Mouse (Mus musculus): ENCODE measurements around the gene Rufy1.
"Not testable (repeated sequence)": the region's sequence is repeated elsewhere in the genome, so short reads cannot be mapped to it uniquely, and the experiment has no call there.

Gene Rufy1

GRCm38 (mm10) chr11:50430277-50431133 is at the start of gene Rufy1:
TSS of gene Rufy1 (minus strand) at chr11:50431125.
- peak; percentile 87 for DNase-seq (ENCODE audit: low read depth, low spot score)

GRCm38 (mm10) chr11:50478072-50478471 is 47.1 kb upstream of the Rufy1 start:
- no peak for DNase-seq (ENCODE audit: low read depth, low spot score)

- DNase-seq (ENCODE audit: low read depth, low spot score): no peak
Measured at GRCm38 (mm10) chr11:50477486-50478070, 46.7 kb upstream of the Rufy1 start.

GRCm38 (mm10) chr11:50476971-50477370 is 46.0 kb upstream of the Rufy1 start:
- DNase-seq (ENCODE audit: low read depth, low spot score): no peak

DNA sequence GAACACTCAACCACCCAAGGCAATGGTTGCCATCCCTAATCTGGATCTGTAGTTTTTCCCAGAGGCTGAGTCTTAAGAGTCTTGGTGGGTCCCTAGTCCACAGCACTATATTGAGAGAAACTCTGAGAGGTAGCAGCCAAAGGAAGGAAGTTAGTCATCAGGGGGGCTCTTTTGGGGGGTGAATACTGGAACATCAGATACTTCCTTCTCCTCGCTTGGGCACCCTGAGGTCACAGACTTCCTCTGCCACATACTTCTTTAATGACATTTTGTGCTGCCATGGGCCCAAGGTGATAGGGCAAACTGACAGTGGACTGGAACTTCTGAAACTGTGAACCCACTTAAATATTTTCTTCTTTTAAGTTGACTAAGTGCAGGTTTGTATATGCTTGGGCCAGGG is 43.0 kb upstream of the Rufy1 start:
- DNase-seq (ENCODE audit: low read depth, low spot score): no peak

- DNase-seq (ENCODE audit: low read depth, low spot score): no peak
Measured at GRCm38 (mm10) chr11:50472161-50472939, 41.4 kb upstream of the Rufy1 start.

DNA sequence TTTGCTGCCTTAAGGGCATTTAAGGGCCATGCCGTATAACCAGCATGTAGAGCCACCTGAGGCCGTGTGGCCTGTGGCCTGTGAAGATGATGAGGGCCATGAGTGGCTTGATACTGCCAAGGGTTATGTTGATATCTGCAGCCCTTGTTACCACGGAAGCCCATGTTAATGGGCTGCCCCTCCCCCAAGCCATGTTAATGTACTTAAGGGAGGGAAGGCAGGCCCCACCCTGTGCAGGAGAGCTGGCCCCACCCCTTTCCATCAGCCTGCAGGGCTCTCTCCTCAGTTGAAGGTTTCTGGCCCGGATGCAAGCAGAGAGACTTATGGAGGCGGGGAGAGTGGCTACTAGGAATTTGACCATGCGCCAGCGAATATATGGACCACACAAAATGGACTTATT is 30.6 kb upstream of the Rufy1 start:
- no peak for DNase-seq (ENCODE audit: low read depth, low spot score)

GRCm38 (mm10) chr11:50459250-50459649 is 28.3 kb upstream of the Rufy1 start:
- no peak for DNase-seq (ENCODE audit: low read depth, low spot score)

DNA sequence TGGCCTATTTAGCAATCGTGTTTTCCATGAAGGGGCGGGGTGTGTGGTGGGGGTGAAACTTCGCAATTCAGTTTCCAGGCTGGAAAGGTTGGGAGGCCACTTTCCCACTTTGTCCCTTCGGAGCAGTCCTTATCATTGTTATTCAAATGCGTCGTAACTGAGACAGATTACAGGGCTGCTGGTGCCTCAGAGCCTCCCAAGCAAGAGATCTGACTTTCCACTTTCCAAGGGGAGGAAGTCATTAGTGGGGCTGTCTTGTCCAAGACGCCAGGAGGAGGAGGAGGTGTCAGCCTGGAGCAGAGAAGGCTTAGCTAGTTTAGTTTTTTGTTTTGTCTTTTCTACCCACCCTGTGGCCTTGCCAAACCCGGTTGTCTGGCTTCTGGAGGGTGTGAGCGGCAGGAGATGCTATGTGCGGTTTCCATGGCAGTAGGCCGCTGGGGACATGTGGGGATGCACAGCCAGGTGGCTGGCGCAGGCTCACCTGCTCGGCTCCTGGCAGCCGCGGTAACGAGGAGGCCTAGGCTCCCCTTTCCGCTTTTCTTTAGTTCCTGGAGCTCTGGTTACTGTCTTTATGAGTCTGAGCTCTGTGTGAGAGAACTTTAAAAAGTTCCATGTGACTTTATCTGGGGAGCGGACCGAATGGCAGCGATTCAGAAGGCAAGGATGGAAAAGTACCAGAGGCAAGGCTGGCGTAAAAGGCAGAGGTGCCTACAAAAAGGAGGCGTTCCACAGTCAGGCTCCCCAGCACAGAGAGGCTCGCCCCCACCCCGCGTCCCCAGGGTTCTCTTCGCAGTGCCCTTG is 26.4 kb upstream of the Rufy1 start:
- DNase-seq (ENCODE audit: low read depth, low spot score): no peak

GRCm38 (mm10) chr11:50456455-50456854 is 25.5 kb upstream of the Rufy1 start:
- DNase-seq (ENCODE audit: low read depth, low spot score): no peak

DNA sequence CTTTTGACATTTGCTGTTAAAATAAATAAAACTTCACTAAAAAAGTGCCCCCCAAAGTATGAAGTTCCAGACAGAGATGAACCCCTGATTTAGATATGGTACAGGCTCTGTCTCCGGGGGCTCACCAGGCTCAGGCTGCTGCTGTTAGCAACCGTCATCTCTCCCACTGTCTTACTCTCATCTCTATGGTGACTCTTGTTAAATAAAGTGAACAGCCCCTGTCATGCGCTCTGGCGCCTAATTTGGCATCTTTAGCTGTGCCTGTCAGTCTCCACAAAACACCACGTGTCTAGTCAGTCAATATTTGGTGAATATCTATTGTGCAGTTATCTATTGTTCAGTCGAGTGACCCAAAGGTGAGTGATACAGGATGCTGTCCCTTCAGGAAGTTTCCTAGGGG is 24.0 kb upstream of the Rufy1 start:
- DNase-seq (ENCODE audit: low read depth, low spot score): no peak

- DNase-seq (ENCODE audit: low read depth, low spot score): no peak
Measured at GRCm38 (mm10) chr11:50450236-50450635, 19.3 kb upstream of the Rufy1 start.

DNA sequence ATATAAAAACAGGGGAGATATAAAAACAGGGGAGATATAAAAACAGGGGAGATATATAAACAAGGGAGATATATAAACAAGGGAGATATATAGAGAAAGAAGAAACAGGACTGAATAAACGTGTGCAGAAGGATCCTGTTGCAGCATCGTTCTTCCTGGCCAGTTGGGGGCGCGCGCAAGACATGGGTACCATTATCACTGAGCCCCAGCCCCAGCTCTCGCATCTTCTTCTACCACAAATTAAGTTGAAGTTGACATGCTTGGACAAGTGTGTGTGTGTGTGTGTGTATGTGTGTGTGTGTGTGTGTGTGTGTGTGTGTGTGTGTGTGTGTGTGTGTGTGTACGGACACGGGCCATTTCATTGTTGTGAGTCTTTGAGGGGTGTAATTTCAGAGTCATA is 17.2 kb upstream of the Rufy1 start:
- DNase-seq (ENCODE audit: low read depth, low spot score): not testable (repeated sequence)

DNA sequence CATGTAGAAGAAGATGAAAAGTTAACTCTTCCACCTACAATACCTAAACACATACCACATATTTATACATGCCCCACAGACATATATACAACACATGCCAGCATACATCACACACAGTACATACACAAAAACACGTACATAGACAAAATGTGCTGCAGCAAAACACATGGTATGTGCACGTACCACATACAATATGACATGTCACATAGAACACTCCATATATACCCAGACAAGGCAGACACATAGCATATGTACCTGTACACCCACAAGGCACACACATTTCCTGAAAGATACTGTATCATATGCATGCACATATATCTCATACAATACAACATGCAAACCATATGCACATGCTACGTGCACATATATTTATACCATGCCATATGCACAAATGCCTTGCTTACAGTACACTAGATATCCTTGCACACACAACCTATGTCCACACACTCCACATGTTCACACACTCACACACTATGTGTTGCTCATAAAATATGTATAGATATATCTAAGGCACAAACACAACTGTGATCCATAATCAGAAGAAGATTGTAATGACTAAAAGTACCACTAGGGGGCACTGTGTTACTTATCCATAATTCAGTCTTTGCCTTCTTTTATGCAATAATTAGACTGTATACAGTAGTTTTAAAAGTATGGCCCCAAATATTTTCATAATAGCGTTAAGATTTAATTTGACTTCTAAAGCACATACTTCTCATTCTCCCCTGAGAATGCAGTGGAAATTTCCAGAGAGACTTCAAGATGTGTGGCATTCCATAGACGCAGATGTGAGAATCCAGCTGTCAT is 12.5 kb upstream of the Rufy1 start:
- DNase-seq (ENCODE audit: low read depth, low spot score): peak; percentile 52

DNA sequence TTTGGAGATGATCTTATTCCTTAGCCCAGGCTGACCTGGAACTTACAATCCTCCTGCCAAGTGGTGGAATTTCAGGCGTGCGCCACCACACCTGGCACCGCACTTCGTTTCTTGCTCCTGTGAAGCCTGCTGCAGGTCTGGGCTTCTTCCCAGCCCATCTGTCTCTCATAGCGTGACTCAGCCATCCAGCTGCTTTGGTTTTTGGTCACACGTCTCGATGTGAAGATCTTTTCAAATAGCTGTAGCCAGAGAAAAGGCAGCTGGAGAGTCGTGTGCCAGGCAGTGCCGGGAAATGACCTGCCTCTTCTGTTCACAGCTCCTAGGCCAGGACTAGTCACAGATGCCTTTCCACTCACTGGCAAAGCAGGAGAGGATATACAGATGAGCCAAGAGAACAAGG is 10.7 kb upstream of the Rufy1 start:
- no peak for DNase-seq (ENCODE audit: low read depth, low spot score)

DNA sequence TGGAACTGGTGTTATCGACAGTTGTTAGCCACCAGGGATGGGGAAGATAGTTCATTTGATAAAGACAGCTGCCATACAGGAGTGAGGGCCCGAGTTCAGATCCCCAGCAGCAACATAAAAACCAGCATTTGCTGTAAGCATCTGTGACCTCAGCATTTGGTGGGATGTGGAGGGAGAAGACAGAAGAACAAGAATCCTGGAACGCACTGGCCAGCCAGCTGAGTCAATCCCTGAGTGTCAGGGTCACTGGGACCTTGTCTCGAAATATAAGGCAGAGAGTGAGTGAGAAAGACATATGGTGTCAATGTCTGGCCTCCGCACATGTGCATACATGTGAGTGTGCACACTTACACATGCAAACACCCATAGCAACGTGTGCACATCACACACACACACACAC is 9.8 kb upstream of the Rufy1 start:
- no peak for DNase-seq (ENCODE audit: low read depth, low spot score)

DNA sequence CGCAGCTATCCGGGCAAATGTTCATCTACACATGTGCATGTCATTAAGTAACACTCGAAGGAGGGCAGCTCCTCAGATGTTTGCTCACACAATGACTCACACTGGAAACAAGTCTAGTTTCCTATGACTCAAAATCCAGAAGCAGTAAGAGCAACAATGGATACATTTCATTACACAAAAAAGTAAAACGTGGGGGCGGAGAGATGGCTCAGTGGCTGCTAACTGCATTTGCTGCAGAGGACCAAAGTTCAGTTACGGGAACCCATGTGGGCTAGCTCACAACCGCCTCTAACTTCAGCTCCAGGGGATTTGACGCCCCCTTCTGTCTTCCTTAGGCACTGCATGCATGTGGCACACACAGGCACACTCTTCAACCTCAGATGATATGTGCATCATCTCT is 8.9 kb upstream of the Rufy1 start:
- peak; percentile 49 for DNase-seq (ENCODE audit: low read depth, low spot score)

DNA sequence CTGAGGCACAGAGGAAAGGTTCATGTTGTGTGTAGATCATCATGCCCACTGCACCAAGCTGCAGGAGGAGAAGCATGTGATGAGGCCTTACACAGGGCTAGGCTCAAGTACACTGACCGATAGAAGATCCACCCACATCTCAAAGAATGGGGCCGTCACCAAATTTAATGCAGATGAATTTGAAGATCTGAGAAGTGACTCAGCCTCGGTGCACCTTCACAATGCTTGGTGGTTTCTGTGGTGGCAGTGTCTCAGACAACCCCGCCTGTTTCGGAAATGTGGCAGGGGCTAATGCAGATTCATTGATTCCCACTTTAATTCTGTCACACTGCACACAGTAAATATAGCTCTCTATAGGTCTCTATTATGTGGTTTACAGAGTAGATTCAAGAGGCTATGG is 2.0 kb upstream of the Rufy1 start:
- DNase-seq (ENCODE audit: low read depth, low spot score): peak; percentile 46

- no peak for DNase-seq (ENCODE audit: low read depth, low spot score)
Measured at GRCm38 (mm10) chr11:50432069-50432440, 1.1 kb upstream of the Rufy1 start.

DNA sequence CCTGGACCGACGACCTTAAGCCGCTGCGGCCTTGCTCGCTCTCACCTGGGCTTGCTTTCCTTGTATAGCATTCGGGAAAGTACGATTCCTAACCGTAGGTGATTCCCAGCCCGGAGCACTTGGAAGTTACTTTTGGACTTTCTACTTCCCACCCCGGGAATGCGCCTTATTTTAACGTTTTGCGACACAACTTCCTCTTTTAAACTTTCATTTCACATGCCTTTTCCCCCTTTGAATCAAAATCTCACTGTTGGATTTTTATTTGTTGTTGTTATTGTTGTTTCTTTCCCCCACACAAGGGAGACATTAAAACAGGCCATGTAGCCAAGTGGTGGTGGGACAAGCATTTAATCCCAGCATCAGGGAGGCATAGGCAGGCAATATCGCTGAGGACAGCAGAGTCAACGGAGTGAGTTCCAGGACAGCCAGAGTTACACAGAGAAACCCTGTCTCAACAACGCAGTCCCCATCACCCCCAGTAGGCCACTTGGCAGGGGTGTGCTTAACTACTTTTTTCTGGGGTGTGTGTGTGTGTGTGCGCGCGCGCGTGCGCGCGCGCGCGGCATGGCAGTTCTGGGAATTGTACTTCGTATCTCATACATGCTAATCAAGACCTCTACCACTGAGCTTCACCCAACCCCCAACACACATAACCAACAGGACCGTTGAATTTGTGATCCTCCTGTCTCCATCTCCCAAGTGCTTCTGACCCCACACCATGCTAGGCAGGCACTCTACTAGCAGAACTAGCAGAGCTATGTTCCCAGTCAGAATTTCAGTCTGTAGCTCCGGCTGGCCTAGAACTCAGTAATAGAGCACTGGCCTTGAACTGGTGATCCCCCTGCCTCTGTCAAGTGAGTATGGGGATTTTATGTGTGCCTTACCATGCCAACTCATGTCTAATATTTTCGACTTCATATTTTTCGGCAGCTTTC is 476 bp upstream of the Rufy1 start:
- peak; percentile 53 for DNase-seq (ENCODE audit: low read depth, low spot score)
